Mouse (Mus musculus) liver, postnatal 0 days (tissue): Measurements from ENCODE around the gene Ercc6l. TPM values are rescaled to one million over a fixed set of nuclear protein-coding genes. Genes with fewer than 3 reads are reported as not detected.

ENCODE experiments used
- ATAC-seq: fragments of 200-750 bp; cut with Nextera tagmentation; 2 replicates; pipeline ENCODE4 v1.8.0; 2017; ENCODE audit warnings: mild to moderate bottlenecking, moderate library complexity
- DNase-seq: peaks from one replicate; pipeline ENCODE4 v3.0.0-alpha.2; 2016
- H3K27ac ChIP-seq: fragments of 300-500 bp; sonication (generic); 2 replicates; pipeline ENCODE4 v1.5.1; 2014; ENCODE audit warnings: antibody characterized with exemption, moderate library complexity, mild to moderate bottlenecking, low read depth
- H3K27me3 ChIP-seq: fragments of 300-500 bp; sonication (generic); 2 replicates; pipeline ENCODE4 v1.6.1; 2014; ENCODE audit warnings: low read length, control low read depth, mixed read lengths; ENCODE audit not compliant: insufficient read depth
- H3K36me3 ChIP-seq: fragments of 300-500 bp; sonication (generic); replicated peaks from 2 replicates; pipeline ENCODE4 v1.6.1; 2014; ENCODE audit warnings: mild to moderate bottlenecking, control low read depth, low read length, moderate library complexity, mixed read lengths; ENCODE audit not compliant: insufficient read depth
- H3K4me1 ChIP-seq: fragments of 300-500 bp; sonication (generic); 2 replicates; pipeline ENCODE4 v1.6.1; 2014; ENCODE audit warnings: antibody characterized with exemption, mild to moderate bottlenecking, control low read depth; ENCODE audit not compliant: insufficient read depth
- H3K4me2 ChIP-seq: fragments of 300-500 bp; sonication (generic); 2 replicates; pipeline ENCODE4 v1.6.1; 2014; ENCODE audit warnings: low read depth, mild to moderate bottlenecking, low read length, moderate library complexity, mixed read lengths
- H3K4me3 ChIP-seq: fragments of 300-500 bp; sonication (generic); 2 replicates; pipeline ENCODE4 v1.5.1; 2014; ENCODE audit warnings: low read depth, low read length
- H3K9ac ChIP-seq: fragments of 300-500 bp; sonication (generic); replicated peaks from 2 replicates; pipeline ENCODE4 v1.6.1; 2014; ENCODE audit warnings: mild to moderate bottlenecking, moderate library complexity
- H3K9me3 ChIP-seq: fragments of 300-500 bp; sonication (generic); 2 replicates; pipeline ENCODE4 v1.6.1; 2016; ENCODE audit warnings: mild to moderate bottlenecking, control low read depth, low read length, mixed read lengths
- CTCF ChIP-seq: sonication (generic); IDR thresholded peaks from 2 replicates; pipeline ENCODE4 v1.5.1; 2016; ENCODE audit warnings: antibody characterized with exemption, low read depth
- EP300 ChIP-seq: IDR thresholded peaks from 2 replicates; pipeline ENCODE4 v1.6.1; 2016; ENCODE audit warnings: antibody characterized with exemption, low read depth, mild to moderate bottlenecking
- WGBS: fragments of 180-500 bp; shearing (Covaris S2); extraction: QIAGEN DNeasy Blood & Tissue Kit; methylation state at CpG from one replicate; pipeline ENCODE4 v1.1.7; 2014; ENCODE audit not compliant: insufficient replicate concordance; 5-methylcytosine and 5-hydroxymethylcytosine counted together
- polyA plus RNA-seq: library from polyadenylated mRNA; unstranded; fragments of >200 nt; fragmentation: Nextera tagmentation; extraction: Ambion mirVana; gene quantifications from 2 replicates; pipeline ENCODE4 v1.2.1, GENCODE M21; 2015

Ercc6l gene
- polyA plus RNA-seq, 1 experiment from 2014 or later: 3.2 TPM

DNA sequence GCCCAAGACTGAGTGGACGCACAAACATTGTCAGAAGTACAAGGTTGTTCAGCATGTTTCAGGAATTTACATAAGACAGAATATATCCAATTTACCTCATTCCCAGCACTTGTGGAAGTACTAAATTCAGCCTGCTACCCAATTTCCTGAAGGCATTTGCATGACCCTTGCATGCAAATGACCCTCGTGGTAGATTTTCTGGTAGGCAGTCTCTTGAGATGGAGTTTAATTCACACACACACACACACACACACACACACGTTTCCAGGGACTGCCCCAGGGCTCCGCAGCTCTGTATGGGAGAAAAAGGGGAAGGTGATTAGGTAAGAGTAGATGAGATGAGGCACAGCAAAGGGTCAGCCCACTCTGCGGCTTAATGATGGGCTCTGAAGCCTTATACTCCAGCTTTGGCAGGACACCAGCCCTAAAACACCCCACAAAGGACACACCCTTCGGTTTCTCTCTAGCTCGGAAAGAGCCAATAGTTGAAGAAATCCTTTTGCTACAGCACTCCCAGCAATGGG, 62.4 kb downstream of the Ercc6l start:
- H3K9me3 ChIP-seq: no peaks in the 10 kb centered on the region
- ATAC-seq (no peak), DNase-seq (no peak)
- WGBS: 46% methylated on average over 7 of the region's 7 CpGs
- no peak overlapping the region for H3K4me3 ChIP-seq
- H3K27ac ChIP-seq: no peak overlapping the region
- no peaks in the 10 kb centered on the region for H3K4me1 ChIP-seq
- no peak for TF ChIP-seq EP300
- TF ChIP-seq CTCF: no peak
- no peak overlapping the region for H3K4me2 ChIP-seq
- H3K27me3 ChIP-seq: no peaks in the 10 kb centered on the region
- H3K9ac ChIP-seq: no peak overlapping the region
- H3K36me3 ChIP-seq: no peaks in the 10 kb centered on the region

Other genes starting within 250 kb of the Ercc6l start
- 0.22 and 0.32 TPM in 2 replicates for gene Rtl5, start 85.8 kb downstream of the Ercc6l start, polyA plus RNA-seq
- 37.4 and 40.5 TPM in 2 replicates for gene Pin4, start 37.6 kb downstream of the Ercc6l start, polyA plus RNA-seq
- gene Rps4x, start 32.3 kb upstream of the Ercc6l start, polyA plus RNA-seq: 413 and 415 TPM in 2 replicates
- gene Cited1, start 95.1 kb upstream of the Ercc6l start, polyA plus RNA-seq: 0.74 and 0.78 TPM in 2 replicates